Mouse (Mus musculus) E14TG2a.4 (cell line): ENCODE results near the gene Klhl21.

ENCODE experiments used
- H3K27me3 ChIP-seq: 2 replicates; pipeline ENCODE4 v1.6.1; 2014; ENCODE audit warnings: low read length, control low read depth; ENCODE audit not compliant: insufficient read depth
- H3K36me3 ChIP-seq: 2 replicates; pipeline ENCODE4 v1.6.1; 2014; ENCODE audit warnings: low read length, control low read depth; ENCODE audit not compliant: insufficient read depth
- H3K4me1 ChIP-seq: replicated peaks from 2 replicates; pipeline ENCODE4 v1.6.1; 2014; ENCODE audit warnings: low read depth, low read length, control low read depth
- H3K4me3 ChIP-seq: replicated peaks from 2 replicates; pipeline ENCODE4 v1.5.1; 2014; ENCODE audit warnings: mild to moderate bottlenecking, low read length
- H3K9me3 ChIP-seq: 2 replicates; pipeline ENCODE4 v1.6.1; 2014; ENCODE audit warnings: low read length, control low read depth
- CTCF ChIP-seq: conservative IDR thresholded peaks from 2 replicates; pipeline ENCODE4 v1.5.1; 2014; ENCODE audit warnings: low read length
- NANOG ChIP-seq: IDR thresholded peaks from 2 replicates; pipeline ENCODE4 v1.6.1; 2014; ENCODE audit warnings: borderline replicate concordance, low read length, mixed read lengths
- POU5F1 ChIP-seq: IDR thresholded peaks from 2 replicates; pipeline ENCODE4 v1.6.1; 2014; ENCODE audit warnings: low read length, borderline replicate concordance

Gene Klhl21

DNA sequence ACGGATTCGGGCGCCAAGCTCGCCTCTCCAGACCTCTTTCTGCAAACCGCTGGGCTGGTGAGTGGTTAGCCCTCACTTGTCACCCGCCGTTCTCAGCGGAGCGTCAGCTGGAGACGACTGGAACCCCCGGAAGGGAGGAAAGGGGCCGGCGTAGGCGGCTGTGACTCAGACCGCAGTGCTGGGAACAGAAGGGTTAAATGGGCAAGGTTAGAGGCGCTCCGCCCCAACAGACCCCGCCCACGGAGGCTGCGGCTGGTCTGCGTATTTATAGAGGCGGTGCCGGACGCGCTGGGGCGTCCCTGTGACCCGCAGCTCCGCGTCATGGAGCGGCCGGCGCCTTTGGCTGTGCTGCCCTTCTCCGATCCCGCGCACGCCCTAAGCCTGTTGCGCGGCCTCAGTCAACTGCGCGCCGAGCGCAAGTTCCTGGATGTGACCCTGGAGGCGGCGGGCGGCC is at the start of gene Klhl21:
Gene Klhl21 (plus strand): TSS at position 182 of the 454 bp plus-strand sequence.
- TF ChIP-seq CTCF = no peak
- TF ChIP-seq NANOG = no peak
- no peak for TF ChIP-seq POU5F1
- Histone ChIP-seq H3K4me1 (peaks cover 79% of the 10 kb centered on the region), H3K9me3 (no peaks in the 10 kb centered on the region), H3K4me3 (peak within 1 kb of the TSS; percentile 96), H3K36me3 (peaks cover 35% of the 10 kb centered on the region), H3K27me3 (peaks cover 20% of the 10 kb centered on the region)

GRCm38 (mm10) chr4:151959849-151960512 is 48.6 kb upstream of the Klhl21 start:
- Histone ChIP-seq H3K4me1 (peaks cover 43% of the 10 kb centered on the region), H3K36me3 (peaks cover 96% of the 10 kb centered on the region), H3K9me3 (no peaks in the 10 kb centered on the region), H3K27me3 (no peaks in the 10 kb centered on the region), H3K4me3 (no peak overlapping the region)
- TF ChIP-seq CTCF = no peak
- no peak for TF ChIP-seq NANOG
- no peak for TF ChIP-seq POU5F1

DNA sequence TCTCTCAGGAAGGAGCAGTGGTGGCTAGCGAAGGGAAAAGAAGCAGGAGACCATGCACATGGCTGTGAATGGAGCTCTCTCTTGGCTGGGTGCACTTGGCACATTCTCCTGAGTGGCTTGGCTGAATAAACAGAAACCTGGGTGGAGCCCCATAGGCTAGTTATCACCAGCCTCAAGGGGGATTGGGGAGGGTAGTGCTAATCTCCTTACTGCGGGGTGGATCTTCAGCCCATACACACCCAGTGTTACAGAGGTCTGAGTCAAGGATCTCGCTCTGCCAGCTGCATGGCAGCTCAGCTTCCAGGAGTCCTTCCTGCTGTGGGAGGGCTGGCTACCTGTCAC is 48.1 kb upstream of the Klhl21 start:
- peaks cover 96% of the 10 kb centered on the region for H3K36me3 ChIP-seq
- peaks cover 43% of the 10 kb centered on the region for H3K4me1 ChIP-seq
- H3K4me3 ChIP-seq = no peak overlapping the region
- no peaks in the 10 kb centered on the region for H3K27me3 ChIP-seq
- H3K9me3 ChIP-seq = no peaks in the 10 kb centered on the region
- TF ChIP-seq CTCF (no peak), NANOG (no peak), POU5F1 (no peak)

GRCm38 (mm10) chr4:151962817-151963216 is 45.8 kb upstream of the Klhl21 start:
- H3K4me1 ChIP-seq = peaks cover 50% of the 10 kb centered on the region
- H3K36me3 ChIP-seq = peaks cover 92% of the 10 kb centered on the region
- H3K9me3 ChIP-seq = no peaks in the 10 kb centered on the region
- H3K27me3 ChIP-seq = no peaks in the 10 kb centered on the region
- no peak for TF ChIP-seq NANOG
- TF ChIP-seq CTCF = no peak
- no peak for TF ChIP-seq POU5F1
- H3K4me3 ChIP-seq = no peak overlapping the region

GRCm38 (mm10) chr4:151968204-151968921 is 40.2 kb upstream of the Klhl21 start:
- no peaks in the 10 kb centered on the region for H3K9me3 ChIP-seq
- peak overlapping the region; percentile 56 for H3K4me3 ChIP-seq
- TF ChIP-seq NANOG = no peak
- TF ChIP-seq POU5F1 = no peak
- no peak for TF ChIP-seq CTCF
- peaks cover 87% of the 10 kb centered on the region for H3K36me3 ChIP-seq
- H3K4me1 ChIP-seq = peaks cover 55% of the 10 kb centered on the region
- no peaks in the 10 kb centered on the region for H3K27me3 ChIP-seq

DNA sequence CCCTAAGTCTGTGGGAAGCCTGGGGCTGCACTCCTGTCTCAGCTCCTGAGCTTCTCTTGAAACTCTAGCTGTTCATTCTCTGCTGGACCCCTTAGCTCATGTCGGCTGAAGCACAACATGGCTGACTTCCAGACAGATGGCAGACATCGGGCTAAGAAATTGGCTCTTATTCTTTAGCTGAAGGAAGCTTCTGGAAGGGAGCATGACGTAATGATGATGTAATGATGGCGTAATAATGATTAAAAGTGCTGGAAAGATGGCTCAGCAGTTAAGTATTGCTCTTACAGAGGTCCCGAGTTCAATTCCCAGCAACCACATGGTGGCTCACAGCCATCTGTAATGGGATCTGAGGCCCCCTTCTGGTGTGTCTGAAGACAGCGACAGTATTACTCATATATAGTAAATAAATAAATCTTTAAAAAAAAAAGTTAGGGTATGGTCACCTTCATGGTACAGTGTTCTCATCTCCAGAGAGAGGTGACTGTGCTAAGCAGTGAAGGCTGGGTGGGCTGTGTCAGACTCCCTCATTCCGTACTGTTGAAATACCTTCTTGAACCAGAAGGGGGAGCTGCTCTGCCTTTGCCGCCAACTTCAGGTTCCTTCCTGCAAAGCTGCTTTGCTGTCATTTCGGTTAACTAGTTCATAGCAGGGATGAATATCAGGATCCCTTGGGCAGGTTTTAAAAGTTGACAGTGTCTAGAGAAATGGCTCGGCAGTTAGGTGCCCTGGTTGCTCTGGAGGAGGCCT is 36.2 kb upstream of the Klhl21 start:
- Histone ChIP-seq H3K4me1 (peaks cover 73% of the 10 kb centered on the region), H3K27me3 (no peaks in the 10 kb centered on the region), H3K36me3 (peaks cover 89% of the 10 kb centered on the region), H3K9me3 (no peaks in the 10 kb centered on the region), H3K4me3 (no peak overlapping the region)
- TF ChIP-seq NANOG = no peak
- peak; percentile 78 for TF ChIP-seq CTCF
- TF ChIP-seq POU5F1 = no peak

DNA sequence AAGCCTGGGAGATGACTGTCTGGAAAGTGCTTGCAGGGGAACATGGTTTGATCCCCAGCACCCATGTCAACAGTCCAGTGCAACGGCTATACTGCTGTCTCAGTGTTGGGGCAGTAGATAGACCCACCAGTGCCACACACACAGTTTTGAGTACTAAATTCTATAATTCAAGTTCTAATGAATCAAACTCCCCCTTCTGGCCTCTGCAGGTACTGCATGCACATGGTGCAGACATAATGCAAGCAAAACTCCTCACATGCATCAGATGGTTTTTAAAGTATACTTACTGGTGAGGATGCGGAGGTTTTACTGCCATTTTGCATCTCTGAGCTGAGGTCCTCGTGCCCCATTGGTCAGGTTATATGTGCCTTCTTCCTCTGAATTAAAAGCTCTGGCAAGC is 33.2 kb upstream of the Klhl21 start:
- Histone ChIP-seq H3K4me3 (no peak overlapping the region), H3K4me1 (peaks cover 56% of the 10 kb centered on the region), H3K36me3 (peaks cover 95% of the 10 kb centered on the region), H3K9me3 (no peaks in the 10 kb centered on the region), H3K27me3 (no peaks in the 10 kb centered on the region)
- TF ChIP-seq CTCF (peak; percentile 75), POU5F1 (no peak)

DNA sequence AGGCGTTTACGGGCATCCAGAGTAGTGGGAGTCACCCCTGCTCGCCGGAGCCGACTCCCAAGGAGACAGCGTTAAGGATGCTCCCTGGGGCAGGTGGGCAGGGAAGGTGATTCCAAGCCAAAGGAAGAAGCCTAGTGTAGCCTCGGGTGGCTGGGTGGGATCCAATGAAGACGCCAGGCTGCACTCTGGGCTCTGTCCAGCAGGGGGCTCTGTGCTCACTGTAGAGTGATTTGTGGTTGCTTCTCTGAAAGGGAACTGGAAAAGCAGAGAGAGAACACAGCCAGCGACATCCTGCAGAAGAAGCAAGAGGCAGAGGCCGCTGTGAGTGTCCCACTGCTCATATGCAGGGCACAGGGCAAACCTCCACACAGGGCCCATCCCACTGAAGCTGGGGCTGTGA is 30.9 kb upstream of the Klhl21 start:
- peaks cover 64% of the 10 kb centered on the region for H3K4me1 ChIP-seq
- peaks cover 97% of the 10 kb centered on the region for H3K36me3 ChIP-seq
- H3K9me3 ChIP-seq = no peaks in the 10 kb centered on the region
- H3K27me3 ChIP-seq = no peaks in the 10 kb centered on the region
- TF ChIP-seq CTCF (peak; percentile 98), NANOG (no peak)
- 0 out of 2 replicates have a peak overlapping the region, but pooled peaks have one; percentile 10 for H3K4me3 ChIP-seq

- H3K4me3 ChIP-seq = no peak overlapping the region
- TF ChIP-seq CTCF (peak; percentile 36), POU5F1 (no peak)
- H3K4me1 ChIP-seq = peaks cover 66% of the 10 kb centered on the region
- no peaks in the 10 kb centered on the region for H3K27me3 ChIP-seq
- H3K36me3 ChIP-seq = peaks cover 87% of the 10 kb centered on the region
- H3K9me3 ChIP-seq = no peaks in the 10 kb centered on the region
These were observed 27.9 kb upstream of the Klhl21 start for GRCm38 (mm10) chr4:151980699-151981098.
